Mouse (Mus musculus) olfactory bulb, adult 2 months (tissue): ENCODE measurements around the gene Dctn1.

Source experiments
- CTCF ChIP-seq: fragments of 200-500 bp; IDR thresholded peaks from 2 replicates; pipeline ENCODE4 v1.5.1; 2012; ENCODE audit warnings: low read depth, mild to moderate bottlenecking, low read length, moderate library complexity; ENCODE audit not compliant: insufficient read depth
- POLR2A ChIP-seq: fragments of 200-500 bp; IDR thresholded peaks from 2 replicates; pipeline ENCODE4 v1.6.1; 2012; ENCODE audit warnings: mild to moderate bottlenecking, low read depth, low read length, moderate library complexity; ENCODE audit not compliant: insufficient read depth

- TF ChIP-seq CTCF (peak; percentile 89; the same call in 1 of the 2 replicates), POLR2A (no peak)
Measured at GRCm38 (mm10) chr6:83215002-83215666, 49.4 kb downstream of the Dctn1 start.
